Mouse (Mus musculus) myocyte (in vitro differentiated cells): ENCODE data around the gene Ldhal6b. TPM values are rescaled to one million over a fixed set of nuclear protein-coding genes. Genes with fewer than 3 reads are reported as not detected.
"Not testable (repeated sequence)": the region's sequence is repeated elsewhere in the genome, so short reads cannot be mapped to it uniquely, and the experiment has no call there.

Experiments
- H3K27me3 ChIP-seq: one replicate; pipeline ENCODE4 v1.6.1; 2011; ENCODE audit not compliant: control insufficient read depth, insufficient read depth, insufficient read length
- H3K36me3 ChIP-seq: one replicate; pipeline ENCODE4 v1.6.1; 2011; ENCODE audit not compliant: control insufficient read depth, insufficient read depth
- H3K4me2 ChIP-seq: one replicate; pipeline ENCODE4 v1.6.1; 2011; ENCODE audit warnings: low read depth, control low read depth
- H3K4me3 ChIP-seq: one replicate; pipeline ENCODE4 v1.5.1; 2011; ENCODE audit warnings: mild to moderate bottlenecking, control low read depth, moderate library complexity
- H3K79me2 ChIP-seq: one replicate; pipeline ENCODE4 v1.6.1; 2011; ENCODE audit not compliant: control insufficient read depth, insufficient read depth
- H3ac ChIP-seq: one replicate; pipeline ENCODE4 v1.6.1; 2011; ENCODE audit not compliant: control insufficient read depth, insufficient read length
- CEBPB ChIP-seq: IDR thresholded peaks from 2 replicates; pipeline ENCODE4 v1.6.1; 2011; ENCODE audit warnings: mild to moderate bottlenecking, moderate library complexity; ENCODE audit not compliant: poor library complexity, insufficient read depth, severe bottlenecking
- E2F4 ChIP-seq: IDR thresholded peaks from one replicate; pipeline ENCODE4 v1.6.1; 2011; ENCODE audit warnings: mild to moderate bottlenecking, control low read depth, moderate library complexity; ENCODE audit not compliant: insufficient read depth
- MAX ChIP-seq: IDR thresholded peaks from one replicate; pipeline ENCODE4 v1.6.1; 2011; ENCODE audit warnings: low read depth, mild to moderate bottlenecking, control low read depth
- MYOD1 ChIP-seq, 3 experiments: IDR thresholded peaks; one replicate each; pipeline ENCODE4 v1.6.1; 2011; ENCODE audit warnings: control low read depth in 2 of 3, low read depth in 2 of 3, mild to moderate bottlenecking in 2 of 3, moderate library complexity in 1 of 3; ENCODE audit not compliant: insufficient read length in 2 of 3, control insufficient read depth in 1 of 3
- MYOG ChIP-seq, 3 experiments: IDR thresholded peaks; one replicate each; pipeline ENCODE4 v1.6.1; 2011; ENCODE audit warnings: control low read depth in 2 of 3, low read depth in 2 of 3, mild to moderate bottlenecking in 2 of 3; ENCODE audit not compliant: insufficient read length in 2 of 3, control insufficient read depth in 1 of 3, insufficient read depth in 1 of 3
- POLR2A ChIP-seq: IDR thresholded peaks from one replicate; pipeline ENCODE4 v1.6.1; 2011; ENCODE audit warnings: low read depth, mild to moderate bottlenecking, control low read depth, moderate library complexity; ENCODE audit not compliant: insufficient read length
- POLR2AphosphoS2 ChIP-seq: IDR thresholded peaks from one replicate; pipeline ENCODE4 v1.6.1; 2011; ENCODE audit warnings: low read depth, control low read depth; ENCODE audit not compliant: insufficient read length
- REST ChIP-seq: IDR thresholded peaks from one replicate; pipeline ENCODE4 v1.6.1; 2011; ENCODE audit warnings: mild to moderate bottlenecking, control low read depth, moderate library complexity; ENCODE audit not compliant: insufficient read depth, insufficient read length
- SRF ChIP-seq: IDR thresholded peaks from one replicate; pipeline ENCODE4 v1.6.1; 2011; ENCODE audit warnings: low read depth; ENCODE audit not compliant: control insufficient read depth, insufficient read length
- TCF12 ChIP-seq: IDR thresholded peaks from one replicate; pipeline ENCODE4 v1.6.1; 2011; ENCODE audit warnings: mild to moderate bottlenecking, control low read depth; ENCODE audit not compliant: poor library complexity, insufficient read depth, severe bottlenecking
- TCF3 ChIP-seq: IDR thresholded peaks from one replicate; pipeline ENCODE4 v1.6.1; 2011; ENCODE audit warnings: low read depth, control low read depth; ENCODE audit not compliant: insufficient read length
- USF1 ChIP-seq: IDR thresholded peaks from one replicate; pipeline ENCODE4 v1.6.1; 2011; ENCODE audit warnings: low read depth, mild to moderate bottlenecking, control low read depth, moderate library complexity
- polyA plus RNA-seq: library from polyadenylated mRNA; unstranded; fragments of >200 nt; fragmentation: generic; extraction: Trizol; gene quantifications from one replicate; pipeline ENCODE4 v1.2.1, GENCODE M21; 2012; ENCODE audit warnings: missing spikeins

Ldhal6b gene
- polyA plus RNA-seq, 1 experiment: 0.06 TPM

DNA sequence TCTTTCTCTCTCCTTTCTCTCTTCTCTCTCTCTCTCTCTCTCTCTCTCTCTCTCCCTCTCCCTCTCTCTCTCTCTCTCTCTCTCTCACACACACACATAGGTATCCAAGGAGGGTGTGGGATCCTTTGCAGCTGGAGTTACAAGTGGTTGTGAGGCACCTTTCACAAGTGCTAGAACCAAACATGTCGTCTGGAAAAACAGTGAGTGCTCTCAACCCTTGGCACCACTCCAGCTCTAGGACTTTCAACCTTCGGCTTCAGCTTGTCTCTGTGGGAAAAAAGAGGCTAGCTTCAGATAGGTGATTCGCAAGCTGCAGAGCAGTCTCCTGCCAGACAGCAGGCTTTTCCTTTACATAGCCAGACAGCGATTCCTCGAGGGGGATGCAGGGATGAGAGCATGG, 25.2 kb upstream of the Ldhal6b start:
- H3K36me3 ChIP-seq: no peaks in the 10 kb centered on the region
- no peak overlapping the region for H3K4me3 ChIP-seq
- peaks cover 9% of the 10 kb centered on the region for H3K79me2 ChIP-seq
- TF ChIP-seq POLR2AphosphoS2: no peak
- TF ChIP-seq USF1: no peak
- no peak for TF ChIP-seq MYOG (IDR thresholded peaks at IDR 0.05; ENCODE audit: control insufficient read depth in 1 of 3, insufficient read depth in 1 of 3, insufficient read length in 2 of 3, low read depth in 2 of 3)
- no peak for TF ChIP-seq CEBPB
- no peak for TF ChIP-seq SRF
- TF ChIP-seq REST: no peak
- TF ChIP-seq TCF12: no peak
- TF ChIP-seq POLR2A: no peak
- TF ChIP-seq E2F4: no peak
- TF ChIP-seq MYOD1 (IDR thresholded peaks at IDR 0.05; ENCODE audit: control insufficient read depth in 1 of 3, insufficient read length in 2 of 3, low read depth in 2 of 3): no peak
- TF ChIP-seq TCF3: no peak
- TF ChIP-seq MAX: no peak
- no peak overlapping the region for H3K4me2 ChIP-seq
- H3K27me3 ChIP-seq: peaks cover 8% of the 10 kb centered on the region
- no peak overlapping the region for H3ac ChIP-seq

DNA sequence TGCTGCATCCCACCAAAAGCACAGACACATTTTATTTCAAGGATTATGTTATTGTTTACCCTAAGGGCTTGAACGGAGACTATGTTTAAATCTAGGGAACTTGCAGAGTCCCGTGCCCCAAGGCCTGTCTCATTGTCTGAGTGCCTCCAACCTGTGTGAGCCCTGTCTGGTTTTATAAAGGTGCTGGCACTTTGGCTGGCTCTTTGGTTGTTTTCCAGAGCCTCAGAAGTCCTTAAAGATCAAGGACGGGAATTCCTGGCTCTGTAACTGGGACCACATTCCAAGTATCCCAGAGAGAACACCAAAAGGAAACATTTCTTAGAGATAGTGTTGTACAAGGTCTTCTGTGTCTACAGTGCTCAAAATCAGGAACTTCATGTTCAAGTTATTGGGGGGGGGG, 24.7 kb upstream of the Ldhal6b start:
- Histone ChIP-seq H3K79me2 (peaks cover 9% of the 10 kb centered on the region), H3K4me2 (no peak overlapping the region), H3K4me3 (no peak overlapping the region), H3K27me3 (peaks cover 4% of the 10 kb centered on the region), H3K36me3 (no peaks in the 10 kb centered on the region), H3ac (no peak overlapping the region)
- TF ChIP-seq E2F4 (no peak), REST (no peak), USF1 (no peak), TCF12 (no peak), MYOG (IDR thresholded peaks at IDR 0.05; ENCODE audit: control insufficient read depth in 1 of 3, insufficient read depth in 1 of 3, insufficient read length in 2 of 3, low read depth in 2 of 3) (no peak), SRF (no peak), POLR2A (no peak), CEBPB (no peak), MYOD1 (IDR thresholded peaks at IDR 0.05; ENCODE audit: control insufficient read depth in 1 of 3, insufficient read length in 2 of 3, low read depth in 2 of 3) (no peak), MAX (no peak), POLR2AphosphoS2 (no peak), TCF3 (no peak)

DNA sequence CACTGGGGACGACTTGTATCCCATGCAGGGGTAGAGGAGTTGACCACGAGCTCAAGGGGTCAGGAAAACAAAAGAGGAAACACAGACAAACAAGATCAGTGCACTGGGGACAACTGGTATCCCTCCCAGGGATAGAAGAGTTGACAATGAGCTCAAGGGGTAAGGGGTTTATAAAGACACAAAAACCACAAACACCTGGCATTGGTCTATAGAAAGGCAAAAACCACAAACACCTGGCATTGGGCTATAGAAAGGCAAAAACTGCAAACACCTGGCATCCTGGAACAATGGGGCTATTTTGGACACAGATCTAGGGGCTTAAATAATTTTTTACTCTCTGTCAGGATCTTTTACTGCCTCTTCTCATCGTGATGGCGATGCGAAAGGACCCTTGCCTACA, 23.8 kb upstream of the Ldhal6b start:
- not testable (repeated sequence) for H3K4me3 ChIP-seq, H3ac ChIP-seq, H3K27me3 ChIP-seq, H3K4me2 ChIP-seq, H3K79me2 ChIP-seq, H3K36me3 ChIP-seq
- TF ChIP-seq TCF12: peak; percentile 62
- peak in 1 of 3 experiments; percentile 35 for TF ChIP-seq MYOD1 (IDR thresholded peaks at IDR 0.05; ENCODE audit: control insufficient read depth in 1 of 3, insufficient read length in 2 of 3, low read depth in 2 of 3)

- peak within 1 kb of the TSS; percentile 94 for H3K4me2 ChIP-seq
- no peaks in the 10 kb centered on the region for H3K36me3 ChIP-seq
- H3K27me3 ChIP-seq: no peaks in the 10 kb centered on the region
- H3ac ChIP-seq: peak within 1 kb of the TSS; percentile 63
- peaks cover 9% of the 10 kb centered on the region for H3K79me2 ChIP-seq
- peak within 1 kb of the TSS; percentile 87 for H3K4me3 ChIP-seq
- TF ChIP-seq REST (no peak), TCF12 (no peak), CEBPB (0 out of 2 replicates have a peak, but pooled peaks have one; percentile 12), USF1 (peak; percentile 6), MYOG (IDR thresholded peaks at IDR 0.05; ENCODE audit: control insufficient read depth in 1 of 3, insufficient read depth in 1 of 3, insufficient read length in 2 of 3, low read depth in 2 of 3) (peak in 1 of 3 experiments; percentile 15), SRF (no peak), MYOD1 (IDR thresholded peaks at IDR 0.05; ENCODE audit: control insufficient read depth in 1 of 3, insufficient read length in 2 of 3, low read depth in 2 of 3) (no peak), POLR2AphosphoS2 (no peak), POLR2A (no peak), E2F4 (peak; percentile 50), MAX (no peak), TCF3 (no peak)
These were observed 21.8 kb upstream of the Ldhal6b start, which contains the start of gene Tmem242 for GRCm38 (mm10) chr17:5440159-5440971. Gene Tmem242, minus strand, starts transcription at chr17:5440259.
